13 mouse cellular contexts compared by ENCODE assay signal in genomic region chr14:79522387-79522786, GRCm38 (mm10). TPM values are rescaled to one million over a fixed set of nuclear protein-coding genes. Genes with fewer than 3 reads are reported as not detected.
DNase-seq lines count a peak whose midpoint lies in the region; TF ChIP-seq lines count a peak whose summit lies in the region.
"Had no signal": no experiment of that assay in that cellular context is flagged by ENCODE, and none has a peak within 500 bp of the region (broad histone marks: within the 10 kb centered on the region; RNA-seq: fewer than 3 reads in every experiment).

No protein-coding gene starts in this region.

- WGBS in spleen, adult 2 months = 9% methylated on average over 9 of the region's 9 CpGs
- WGBS in macrophage (ENCODE audit: missing documents) = under 1% methylated on average over 9 of the region's 9 CpGs

- peaks cover 3% of the 10 kb centered on the region for H3K36me3 ChIP-seq in spleen, adult 2 months (ENCODE audit: control insufficient read depth, insufficient read depth, low read length)
- peaks cover 7% of the 10 kb centered on the region; the same call in 1 of the 2 replicates for H3K36me3 ChIP-seq in macrophage (ENCODE audit: inconsistent target)
- H3K36me3 ChIP-seq: embryonic facial prominence, embryonic 13.5 days; heart, embryonic 12.5 days; limb, embryonic 10.5 days had no signal

- H3K27ac ChIP-seq in spleen, adult 2 months (ENCODE audit: insufficient read depth, low read length) = peak overlapping the region; percentile 94
- H3K27ac ChIP-seq in brown adipose tissue, adult 24 weeks (replicated peaks; ENCODE audit: low read depth, low read length) = peak overlapping the region; percentile 55; the same call in 1 of the 2 replicates
- peak overlapping the region; percentile 97 for H3K27ac ChIP-seq in macrophage
- H3K27ac ChIP-seq: embryonic facial prominence, embryonic 13.5 days; limb, embryonic 10.5 days had no signal

- peak overlapping the region; percentile 20; the same call in 1 of the 2 replicates for H3K4me3 ChIP-seq in spleen, adult 2 months (ENCODE audit: extremely low read depth, insufficient read depth, insufficient read length)
- H3K4me3 ChIP-seq in brown adipose tissue, adult 24 weeks (ENCODE audit: insufficient read depth, low read depth, low read length) = no peak overlapping the region
- no peak overlapping the region for H3K4me3 ChIP-seq in macrophage (ENCODE audit: inconsistent target)
- H3K4me3 ChIP-seq: embryonic facial prominence, embryonic 13.5 days; heart, embryonic 12.5 days; limb, embryonic 10.5 days had no signal

- no peak for TF ChIP-seq CTCF in spleen, adult 2 months (IDR thresholded peaks at IDR 0.05; ENCODE audit: extremely low read depth, insufficient read depth, insufficient read length, insufficient replicate concordance)

- peak in 1 of 2 experiments; percentile 44 for DNase-seq in spleen, adult 2 months (ENCODE audit: low read depth in 1 of 2, low spot score in 2 of 2)
- no peak for DNase-seq in spleen, postnatal 10 days (ENCODE audit: low spot score in 2 of 2)
- peak; percentile 43 to 46 for DNase-seq in thymus, postnatal 36 days
- no peak for DNase-seq in frontal cortex, adult 2 months (ENCODE audit: extremely low spot score in 1 of 2, low spot score in 1 of 2)
- no peak for DNase-seq in urinary bladder, postnatal 10 days (ENCODE audit: low spot score)
- DNase-seq: cerebellum, adult 9-11 months; kidney, postnatal 14 days; lung, postnatal 14 days had no signal

- H3K79me2 ChIP-seq in macrophage (ENCODE audit: inconsistent target) = peaks cover 100% of the 10 kb centered on the region

- no peak for TF ChIP-seq POLR2A in spleen, adult 2 months (IDR thresholded peaks at IDR 0.05; ENCODE audit: low read depth, low read length)

- H3K4me1 ChIP-seq in spleen, adult 2 months (ENCODE audit: control insufficient read depth, insufficient read depth, insufficient read length) = peaks cover 22% of the 10 kb centered on the region
- H3K4me1 ChIP-seq in brown adipose tissue, adult 24 weeks (ENCODE audit: control insufficient read depth, insufficient read depth, insufficient read length, low read length) = peaks cover 28% of the 10 kb centered on the region
- H3K4me1 ChIP-seq: limb, embryonic 10.5 days had no signal

- H3K27me3 ChIP-seq in spleen, adult 2 months (ENCODE audit: control insufficient read depth, insufficient read depth, low read length) = no peaks in the 10 kb centered on the region
- H3K27me3 ChIP-seq: embryonic facial prominence, embryonic 13.5 days; heart, embryonic 12.5 days had no signal

RNA-seq across cellular contexts. Expression of gene Wbp4, which starts 41.1 kb away (rescaled TPM):
- 2.6 and 3.7 TPM in 2 replicates for polyA plus RNA-seq in spleen, adult 2 months (2012; rRNA removed)
- 25.0 and 28.1 TPM in 2 replicates for polyA plus RNA-seq in brown adipose tissue, adult 24 weeks (2012; ENCODE audit: insufficient read depth, insufficient read length, missing spikeins)
- 100 to 1,000 TPM in 2 of 26 experiments, 10 to 100 TPM in 24; 40.8 to 103 (median 73.2) TPM for total RNA-seq in macrophage (2018; cell fraction: chromatin; rRNA removed)
- 10 to 100 TPM; 32.3 to 55.0 (median 37.6) TPM for total RNA-seq in macrophage (2018; cell fraction: cytosol; rRNA removed)
- total RNA-seq in macrophage (2018; cell fraction: nucleus; rRNA removed) = 10 to 100 TPM; 29.9 to 80.7 (median 44.3) TPM
- polyA plus RNA-seq in macrophage (2018) = 29.1 to 84.4 TPM (median 35.1 TPM) in 3 replicates
- polyA plus RNA-seq in frontal cortex, adult 2 months (2012; rRNA removed) = 27.1 and 30.3 TPM in 2 replicates

RNA-seq across cellular contexts. Expression of gene Elf1, which starts 41.4 kb away (rescaled TPM):
- polyA plus RNA-seq in spleen, adult 2 months (2012; rRNA removed) = 22.5 and 26.7 TPM in 2 replicates
- 10.0 and 11.5 TPM in 2 replicates for polyA plus RNA-seq in brown adipose tissue, adult 24 weeks (2012; ENCODE audit: insufficient read depth, insufficient read length, missing spikeins)
- total RNA-seq in macrophage (2018; cell fraction: chromatin; rRNA removed) = 100 to 1,000 TPM in 10 of 26 experiments, 10 to 100 TPM in 16; 47.7 to 153 (median 95.3) TPM
- 10 to 100 TPM; 48.3 to 92.7 (median 80.1) TPM for total RNA-seq in macrophage (2018; cell fraction: cytosol; rRNA removed)
- total RNA-seq in macrophage (2018; cell fraction: nucleus; rRNA removed) = 100 to 1,000 TPM in 8 of 26 experiments, 10 to 100 TPM in 18; 57.1 to 163 (median 87.9) TPM
- 52.2 to 64.9 TPM (median 62.1 TPM) in 3 replicates for polyA plus RNA-seq in macrophage (2018)
- polyA plus RNA-seq in frontal cortex, adult 2 months (2012; rRNA removed) = 4.5 and 5.9 TPM in 2 replicates

Comparison
In these comparisons a context has a peak if more than half of its experiments do, and no peak if none do; other contexts are left out.
1. DNase-seq: peak in thymus, postnatal 36 days (2 of 2); none in spleen, postnatal 10 days (0 of 2), frontal cortex, adult 2 months (0 of 2) and urinary bladder, postnatal 10 days (single experiment).
2. Peak in every context shown above with its lines, with median percentiles within 50 percentile points of each other: H3K27ac ChIP-seq.